Mouse (Mus musculus) hematopoietic stem cell, adult 5-6 weeks (primary cell): ENCODE results near the gene Cacna1d. TPM values are rescaled to one million over a fixed set of nuclear protein-coding genes. Genes with fewer than 3 reads are reported as not detected.

ENCODE experiments used
- ATAC-seq, 2 experiments: fragments of 125-278 bp in 1 of 2; replicated peaks in 1 of 2; 2 replicates each; pipeline ENCODE4 v1.8.0; 2016 to 2017; ENCODE audit warnings: inconsistent platforms in 2 of 2, mild to moderate bottlenecking in 2 of 2, moderate number of reproducible peaks in 2 of 2, low read depth in 1 of 2, moderate TSS enrichment in 1 of 2; ENCODE audit not compliant: low FRiP score in 2 of 2, poor library complexity in 2 of 2, severe bottlenecking in 2 of 2, insufficient read depth in 1 of 2, low TSS enrichment in 1 of 2
- total RNA-seq: library from RNA; stranded (forward); fragments of 172-1452, 232-1000 nt; gene quantifications from 2 replicates; pipeline ENCODE4 v1.2.3, GENCODE M21; 2017

The Cacna1d gene
- total RNA-seq, 1 experiment from 2014 or later: 0.50 TPM

DNA sequence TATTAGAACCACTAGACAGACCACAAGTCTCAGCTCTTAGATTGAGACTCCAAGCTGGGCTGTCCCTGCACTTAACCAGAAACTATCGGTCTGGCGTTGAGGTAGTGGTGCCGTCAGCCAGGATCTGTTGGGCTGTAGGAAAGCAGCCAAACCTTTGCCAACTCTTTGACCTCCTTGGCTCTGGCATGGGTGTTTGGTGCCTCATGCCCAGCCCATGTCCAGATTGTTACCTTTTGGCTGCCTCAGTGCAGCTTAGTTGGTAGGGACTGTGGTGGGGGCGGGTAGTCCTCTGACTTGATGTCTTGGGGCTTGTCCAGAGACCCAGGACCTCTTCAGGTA, 472.8 kb downstream of the Cacna1d start:
- no peak for ATAC-seq

- ATAC-seq: no peak
These were observed 473.3 kb downstream of the Cacna1d start for GRCm38 (mm10) chr14:30017794-30018462.

DNA sequence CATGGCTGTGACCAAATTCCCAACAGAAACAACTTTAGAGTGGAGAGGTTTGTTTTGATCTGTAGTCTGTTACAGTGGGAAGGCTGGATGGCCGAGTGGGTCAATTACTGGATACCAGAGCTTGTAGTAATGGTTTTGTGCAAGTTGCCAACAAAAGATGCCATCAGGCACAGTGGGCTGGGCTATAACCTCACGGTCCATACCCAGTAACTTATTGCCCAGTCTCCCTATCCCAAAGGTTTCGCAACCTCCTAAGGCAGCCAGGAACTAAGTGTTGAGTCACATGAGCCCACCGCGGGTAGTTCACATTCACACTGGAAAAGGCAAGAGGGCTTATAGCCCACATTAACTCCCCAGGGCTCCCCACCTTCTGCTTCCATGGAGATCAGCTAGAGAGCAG, 474.6 kb downstream of the Cacna1d start:
- ATAC-seq: no peak

DNA sequence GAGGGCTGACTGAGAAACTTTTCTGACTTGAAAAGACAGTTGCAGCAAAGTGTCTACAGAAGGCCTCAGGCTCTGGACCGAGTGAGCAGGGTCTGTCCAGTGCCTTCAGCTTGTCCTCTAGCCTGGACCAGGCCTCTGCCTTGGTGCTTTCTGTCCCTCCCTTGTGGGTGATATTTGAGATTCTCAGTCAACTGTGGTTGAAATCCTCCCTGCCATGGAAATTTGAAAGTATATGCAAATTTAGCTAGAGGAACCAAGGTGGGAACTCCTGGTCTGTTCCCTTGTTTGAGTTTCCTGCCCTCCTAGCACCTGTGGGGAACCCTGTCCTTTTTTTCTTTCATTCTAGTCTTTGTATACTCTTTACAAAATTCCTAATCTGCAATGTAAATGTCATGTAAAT, 476.2 kb downstream of the Cacna1d start:
- 0 out of 4 replicates have a peak, but pooled peaks of 1 of the 2 experiments have one; percentile 0 for ATAC-seq

GRCm38 (mm10) chr14:30014487-30014886, 476.8 kb downstream of the Cacna1d start:
- peak; percentile 40 to 51; a peak in 2 of 4 replicates for ATAC-seq

- no peak for ATAC-seq
These were observed 479.2 kb downstream of the Cacna1d start for GRCm38 (mm10) chr14:30011886-30012560.

DNA sequence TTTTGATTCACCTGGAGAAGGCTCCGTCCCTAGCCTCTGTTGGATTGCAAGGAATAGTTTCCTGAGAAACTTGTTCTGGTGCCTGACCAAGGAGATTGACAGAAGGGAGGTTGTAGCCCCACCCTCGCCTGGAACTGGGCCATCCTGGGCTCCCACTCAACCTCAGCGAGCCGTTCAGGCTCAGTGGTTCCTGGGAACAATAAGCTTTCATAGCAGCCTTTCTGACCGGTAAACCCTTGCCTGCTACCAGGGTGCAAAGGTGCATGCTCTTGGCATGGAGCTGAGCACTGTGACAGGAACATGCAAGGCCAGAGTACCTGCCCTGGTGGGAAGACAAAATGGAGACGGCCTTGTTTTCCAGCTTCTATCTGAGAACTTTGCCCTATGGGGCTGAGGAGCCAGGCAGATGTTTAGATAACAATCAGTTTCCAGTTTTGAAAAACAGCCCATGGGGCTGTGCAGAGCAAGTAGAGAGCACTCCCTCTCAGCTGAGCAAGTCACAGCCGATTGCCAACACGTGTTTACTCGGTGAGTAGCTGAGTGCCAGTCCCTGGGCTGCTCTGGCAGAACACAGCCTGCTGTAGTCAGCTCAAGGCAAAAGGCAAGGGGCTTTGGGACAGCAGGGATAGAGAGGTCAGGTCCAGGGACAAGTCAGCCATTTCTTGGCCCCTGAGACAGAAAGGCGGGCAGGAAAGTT, 481.2 kb downstream of the Cacna1d start:
- ATAC-seq: no peak

GRCm38 (mm10) chr14:30008733-30009575, 482.3 kb downstream of the Cacna1d start, which contains the start of the genes Il17rb and Chdh:
Gene Il17rb (minus strand): TSS chr14:30008896.
Gene Chdh (plus strand): TSS chr14:30009023.
- peak; percentile 72 for ATAC-seq

- no peak for ATAC-seq
These were observed 491.8 kb downstream of the Cacna1d start for GRCm38 (mm10) chr14:29999475-29999811.

DNA sequence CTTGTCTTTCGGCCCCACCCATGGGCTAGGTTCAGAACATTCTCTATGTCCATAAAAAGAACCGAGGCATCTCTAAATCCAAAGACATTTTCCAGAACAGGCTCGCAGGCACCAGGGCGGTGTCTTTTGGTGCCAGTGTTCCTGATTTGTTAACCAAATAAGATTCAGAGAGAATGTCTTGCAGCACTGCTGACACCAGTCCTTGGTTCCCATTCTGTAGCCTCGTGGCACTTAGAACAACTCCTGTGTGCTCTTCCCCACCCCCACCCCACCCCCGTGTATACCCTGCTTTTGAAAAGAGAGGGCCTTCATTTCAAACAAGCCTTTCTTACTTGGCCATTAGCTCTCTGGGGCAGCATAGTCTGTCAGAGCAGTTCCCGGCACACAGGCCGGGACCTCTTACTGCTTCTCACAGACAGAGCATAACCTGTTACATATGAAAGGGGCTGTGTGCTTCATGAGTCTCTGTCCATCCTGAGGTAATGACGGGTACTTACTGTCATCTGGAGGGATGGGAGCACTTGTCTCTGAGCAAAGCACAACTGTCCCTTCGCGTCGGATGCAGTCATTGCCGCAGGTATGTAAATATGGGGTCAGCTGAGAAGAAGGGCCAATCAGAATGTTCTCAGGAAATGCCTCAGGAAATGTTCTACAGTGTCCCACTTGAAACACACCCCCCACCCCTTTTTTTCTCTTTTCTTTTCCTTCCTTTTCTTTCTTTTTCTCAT, 492.3 kb downstream of the Cacna1d start:
- ATAC-seq: no peak

- ATAC-seq: no peak
These were observed 493.9 kb downstream of the Cacna1d start for GRCm38 (mm10) chr14:29997345-29997744.

- no peak for ATAC-seq
These were observed 495.1 kb downstream of the Cacna1d start for GRCm38 (mm10) chr14:29996000-29996751.

DNA sequence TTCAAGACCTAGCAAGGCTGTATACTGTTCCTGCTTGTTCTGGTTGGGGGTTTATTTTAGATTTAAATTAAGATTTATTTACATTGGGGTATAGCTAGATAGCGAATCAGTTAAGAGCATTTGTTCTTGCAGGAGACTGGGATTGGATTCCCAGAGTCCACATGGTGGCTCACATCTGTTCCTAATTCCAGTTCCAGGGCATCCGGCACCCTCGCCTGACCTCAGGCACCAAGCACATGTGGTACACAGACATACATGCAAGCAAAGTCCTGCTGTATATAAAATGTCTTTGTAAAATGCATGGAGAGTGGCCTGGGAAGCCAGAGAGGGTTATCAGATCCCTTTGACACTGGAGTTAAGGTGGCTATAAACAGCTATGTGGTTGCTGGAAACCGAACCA, 496.3 kb downstream of the Cacna1d start:
- ATAC-seq: no peak
